Mouse (Mus musculus) CD4-positive, CD25-positive, alpha-beta regulatory T cell, adult 4 months (primary cell): ENCODE results near the gene Rpsa. TPM values are rescaled to one million over a fixed set of nuclear protein-coding genes. Genes with fewer than 3 reads are reported as not detected.
A peak's percentile ranks its signal among the peaks of the same experiment; 100 is the strongest.
"Not testable (repeated sequence)": the region's sequence is repeated elsewhere in the genome, so short reads cannot be mapped to it uniquely, and the experiment has no call there.

ENCODE experiments used
- ATAC-seq: one replicate; pipeline ENCODE4 v1.8.0; 2017
- polyA plus RNA-seq, 2 experiments: library from polyadenylated mRNA; unstranded; fragments of 100-300 nt; shearing (Covaris generic); gene quantifications; one replicate each; pipeline ENCODE4 v1.2.1; 2017

Gene Rpsa
- 1,000 to 10,000 TPM; 3,019 to 3,169 TPM for polyA plus RNA-seq

DNA sequence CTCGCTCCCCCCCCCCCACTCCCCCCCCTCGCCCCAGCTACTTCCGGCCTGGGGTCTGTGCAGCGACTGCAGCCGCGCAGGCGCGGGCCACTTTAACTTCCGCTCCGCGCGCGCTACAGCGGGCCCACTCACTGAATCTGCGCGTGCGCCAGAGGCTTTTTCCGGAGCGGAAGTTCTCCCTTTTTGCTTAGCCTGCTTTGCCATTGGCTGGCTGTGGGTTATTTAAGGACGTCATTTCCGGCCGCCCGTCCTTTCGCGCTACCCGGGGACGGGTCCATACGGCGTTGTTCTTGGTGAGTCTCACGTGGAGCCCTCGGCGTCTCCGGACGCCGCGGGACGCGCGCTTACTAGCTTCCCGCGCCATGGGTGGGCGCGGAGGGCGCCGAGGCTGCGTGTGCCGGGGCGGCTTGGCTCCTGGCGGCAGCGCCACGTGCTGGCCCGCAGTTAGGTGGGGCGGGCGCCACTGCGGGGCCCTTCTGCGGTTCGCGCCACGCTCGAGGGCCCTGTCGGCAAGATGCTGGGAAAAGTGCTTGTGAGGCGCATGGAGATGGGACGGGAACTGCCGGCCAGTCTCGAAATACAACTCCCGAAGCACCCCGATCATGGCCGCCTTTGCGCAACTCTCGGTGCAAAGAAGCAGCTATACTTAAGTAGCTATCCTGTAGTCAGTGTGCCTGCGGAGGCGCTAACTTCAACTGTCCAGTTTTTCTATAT, at the start of gene Rpsa:
Rpsa (plus strand) TSS at position 152 of the 714 bp plus-strand sequence.
- peak; percentile 91 for ATAC-seq

DNA sequence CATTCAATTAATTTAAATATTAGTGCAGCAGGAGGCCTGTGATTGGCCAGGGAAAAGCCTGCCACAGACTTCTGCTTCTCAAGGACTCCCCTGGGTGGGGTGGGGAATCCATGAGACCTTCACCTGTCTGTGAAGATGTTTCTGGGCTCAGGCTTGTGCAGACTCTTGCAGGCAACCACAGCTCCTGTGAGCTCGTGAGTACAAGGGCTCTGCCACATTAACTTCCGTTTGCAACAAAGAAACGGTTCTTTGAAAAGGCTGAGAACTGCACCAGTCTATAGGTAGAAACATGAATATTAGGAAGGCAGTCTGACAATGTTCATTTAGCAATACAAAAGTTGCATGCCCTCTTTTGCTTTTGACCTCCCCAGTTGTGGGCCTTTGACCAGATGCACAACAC, 49.2 kb upstream of the Rpsa start:
- ATAC-seq = no peak

DNA sequence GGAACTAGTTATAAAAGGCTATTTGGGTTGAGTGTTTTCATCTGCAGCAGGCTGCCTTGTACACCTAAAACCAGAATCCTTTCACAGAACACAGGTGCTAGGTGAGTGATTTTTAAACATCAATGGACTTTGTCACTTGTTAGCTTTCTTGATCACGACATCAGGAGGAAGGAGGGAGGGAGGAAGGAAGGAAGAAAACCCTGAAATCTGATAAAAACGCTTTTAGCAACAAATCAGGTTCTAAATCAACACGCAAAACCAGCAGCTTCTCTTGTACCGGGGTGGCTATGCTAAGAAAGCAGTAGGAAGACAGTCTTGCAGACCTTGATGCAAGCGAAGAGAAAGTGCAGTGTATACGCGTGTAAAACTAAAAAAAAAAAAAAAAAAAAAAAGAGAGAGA, 47.6 kb upstream of the Rpsa start:
- ATAC-seq = peak; percentile 18

DNA sequence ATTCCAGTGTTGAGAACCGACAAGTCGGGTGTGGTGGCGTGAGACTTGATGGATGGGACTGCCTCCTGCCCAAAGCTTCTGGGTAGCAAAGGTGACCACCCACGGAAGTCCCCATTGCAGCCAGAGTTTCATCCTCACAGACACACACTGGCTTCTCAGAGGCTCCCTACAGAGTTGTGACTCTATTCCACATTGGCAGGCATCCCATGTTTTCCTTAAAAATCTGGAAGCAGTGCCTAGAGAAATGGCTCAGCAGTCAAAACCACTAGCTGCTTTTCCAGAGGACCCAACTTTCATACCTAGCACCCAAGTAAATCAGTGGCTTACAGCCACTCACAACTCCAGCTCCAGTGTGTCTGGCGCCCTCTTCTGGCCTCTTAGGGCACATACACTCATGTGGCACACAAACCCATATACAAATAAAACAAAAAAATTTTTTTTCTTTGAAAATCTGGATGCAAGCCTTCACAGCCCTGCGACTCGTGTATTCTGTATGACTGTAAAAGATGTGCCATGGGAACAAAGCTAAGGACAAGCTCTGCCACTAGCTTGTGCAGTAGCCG, 46.9 kb upstream of the Rpsa start:
- no peak for ATAC-seq

DNA sequence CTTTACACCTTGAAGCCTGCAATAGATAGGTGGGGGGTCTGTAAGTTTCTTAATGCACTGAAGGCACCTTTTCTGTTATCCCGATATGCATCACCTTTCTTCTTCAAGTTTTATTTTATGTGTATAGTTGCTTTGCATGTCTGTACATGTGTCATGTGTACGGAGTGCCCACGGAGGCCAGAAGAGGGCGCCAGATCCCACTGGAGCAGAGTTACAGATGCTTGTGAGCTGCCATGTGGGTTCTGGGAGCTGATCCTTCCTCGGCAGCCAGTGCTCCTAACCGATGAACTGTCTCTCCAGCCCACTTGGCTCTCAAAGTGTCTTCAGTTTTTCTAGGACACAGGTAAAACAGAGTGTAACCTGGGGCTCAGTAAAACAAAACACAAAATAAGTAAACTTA, 46.2 kb upstream of the Rpsa start:
- ATAC-seq = no peak

DNA sequence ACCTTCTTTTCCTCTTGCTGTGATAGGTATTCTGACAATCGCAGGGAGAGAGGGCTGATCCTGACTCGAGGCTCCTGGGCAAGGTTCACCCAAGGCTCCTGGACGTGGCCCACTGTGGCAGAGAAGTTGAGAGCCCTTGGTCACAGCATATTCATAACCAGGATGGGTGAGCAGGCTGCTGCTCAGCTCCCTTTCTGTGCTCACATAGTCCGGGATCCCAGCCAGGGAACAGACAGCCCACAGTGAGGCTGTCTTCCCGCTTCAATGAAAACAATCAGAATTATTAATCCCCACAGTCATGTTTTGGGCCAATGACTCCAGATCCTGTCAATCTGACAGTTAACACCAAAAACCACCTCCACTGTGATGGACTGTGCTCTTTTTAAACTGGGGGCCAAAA, 45.5 kb upstream of the Rpsa start:
- ATAC-seq = no peak

DNA sequence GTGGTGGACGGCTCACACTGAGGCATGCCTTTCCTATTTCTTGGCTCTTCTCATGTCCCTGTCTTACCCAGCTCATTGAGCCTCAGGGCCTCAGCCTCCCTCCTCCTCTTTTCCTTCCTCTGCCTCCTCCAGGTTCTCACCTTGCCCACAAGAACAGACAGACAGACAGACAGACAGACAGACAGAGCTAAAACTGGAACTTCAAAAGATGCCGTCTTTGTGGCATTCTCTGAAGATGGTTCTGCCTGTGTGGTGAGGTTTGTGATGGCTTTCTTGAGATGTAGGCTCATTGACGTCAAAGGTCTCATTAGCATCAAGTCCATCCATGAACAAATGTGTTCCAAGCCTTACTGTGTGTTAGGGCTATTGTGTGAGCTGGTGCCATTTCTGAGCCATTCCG, 44.8 kb upstream of the Rpsa start:
- peak; percentile 41 for ATAC-seq

DNA sequence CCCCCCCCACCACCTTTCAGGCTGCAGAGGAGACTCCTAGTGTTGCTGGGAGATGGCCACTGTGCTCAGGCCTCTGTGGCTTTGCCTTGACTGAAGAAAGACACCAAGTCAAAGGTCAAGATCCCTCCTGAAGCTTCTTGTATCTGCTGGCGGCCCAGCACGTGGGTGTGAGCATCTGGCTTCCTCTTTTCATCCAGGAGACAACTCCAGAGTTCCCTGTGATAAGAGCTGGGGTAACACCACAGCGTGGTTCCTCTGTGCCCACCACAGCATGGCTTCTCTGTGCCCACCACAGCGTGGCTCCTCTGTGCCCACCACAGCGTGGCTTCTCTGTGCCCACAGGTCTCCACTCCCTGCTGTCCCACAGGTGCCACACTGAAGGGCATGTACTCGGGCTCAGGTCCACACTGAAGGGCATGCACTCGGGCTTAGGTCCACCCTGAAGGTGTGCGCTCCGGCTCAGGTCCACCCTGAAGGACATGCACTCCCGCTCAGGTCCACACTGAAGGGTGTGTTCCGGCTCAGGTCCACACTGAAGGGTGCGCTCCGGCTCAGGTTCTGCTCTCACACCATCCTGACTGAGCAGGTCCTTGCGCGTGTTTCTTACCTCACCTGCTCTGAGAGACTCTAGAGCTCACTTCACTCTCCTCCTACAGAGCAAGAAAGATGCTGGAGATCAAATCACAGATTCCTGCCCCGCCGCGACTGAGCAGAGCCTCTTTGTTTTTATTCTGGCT, 44.2 kb upstream of the Rpsa start:
- ATAC-seq = no peak

DNA sequence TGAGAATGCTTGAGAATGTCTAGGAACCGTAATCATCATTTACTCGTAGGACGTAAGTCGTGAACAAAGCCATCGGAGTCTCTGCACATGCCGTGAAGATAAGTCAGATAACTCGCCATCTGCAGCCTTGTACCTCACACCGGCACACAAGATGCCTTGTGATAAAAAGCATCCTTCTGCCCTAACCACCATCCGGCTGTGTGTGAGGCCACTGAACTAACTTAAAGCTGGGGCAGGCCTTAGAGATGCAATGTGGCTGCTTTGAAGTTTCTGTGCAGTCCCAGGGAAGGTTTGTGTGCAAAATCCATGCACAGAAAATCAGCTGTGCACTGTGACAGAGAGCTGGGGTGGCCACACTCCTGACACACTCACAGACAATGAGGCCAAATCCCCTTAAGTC, 43.1 kb upstream of the Rpsa start:
- peak; percentile 56 for ATAC-seq

DNA sequence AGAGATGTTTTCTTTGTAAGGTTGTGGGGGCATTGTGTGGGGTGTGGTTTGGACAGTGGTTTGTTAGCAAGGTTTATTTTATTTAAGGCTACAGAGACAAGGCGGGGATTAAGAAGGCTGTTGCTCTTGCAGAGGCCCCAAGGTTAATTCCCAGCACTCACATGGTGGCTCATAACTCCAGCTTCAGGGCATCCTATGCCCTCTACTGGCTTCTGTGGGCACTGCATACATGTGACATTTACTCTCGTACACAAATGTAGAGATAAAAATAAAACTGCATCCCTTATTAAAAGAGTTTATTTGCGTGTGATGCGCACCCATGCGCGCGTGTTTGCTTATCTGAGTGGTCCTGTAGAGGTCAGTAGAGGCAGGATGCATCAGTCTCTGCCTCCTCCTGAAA, 38.4 kb upstream of the Rpsa start:
- no peak for ATAC-seq

DNA sequence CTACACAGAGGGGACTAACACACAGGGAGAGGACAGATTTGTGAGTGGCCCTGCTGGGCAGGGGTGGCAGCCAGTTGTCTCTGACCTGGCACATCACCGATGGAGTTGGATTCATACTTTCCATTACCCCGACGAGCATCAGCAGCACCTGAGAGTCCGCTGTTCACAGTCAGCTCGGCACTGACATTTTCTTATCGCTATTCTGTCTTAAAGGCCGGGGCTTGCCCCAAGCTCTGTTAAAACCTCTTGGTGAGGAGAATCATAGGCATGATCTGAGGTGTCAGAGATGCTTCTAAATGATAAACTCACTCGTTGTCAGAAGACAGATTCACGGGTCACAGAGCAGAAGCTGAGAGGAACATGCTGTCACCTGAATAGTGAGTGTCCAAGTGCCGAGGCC, 36.4 kb upstream of the Rpsa start:
- peak; percentile 55 for ATAC-seq

DNA sequence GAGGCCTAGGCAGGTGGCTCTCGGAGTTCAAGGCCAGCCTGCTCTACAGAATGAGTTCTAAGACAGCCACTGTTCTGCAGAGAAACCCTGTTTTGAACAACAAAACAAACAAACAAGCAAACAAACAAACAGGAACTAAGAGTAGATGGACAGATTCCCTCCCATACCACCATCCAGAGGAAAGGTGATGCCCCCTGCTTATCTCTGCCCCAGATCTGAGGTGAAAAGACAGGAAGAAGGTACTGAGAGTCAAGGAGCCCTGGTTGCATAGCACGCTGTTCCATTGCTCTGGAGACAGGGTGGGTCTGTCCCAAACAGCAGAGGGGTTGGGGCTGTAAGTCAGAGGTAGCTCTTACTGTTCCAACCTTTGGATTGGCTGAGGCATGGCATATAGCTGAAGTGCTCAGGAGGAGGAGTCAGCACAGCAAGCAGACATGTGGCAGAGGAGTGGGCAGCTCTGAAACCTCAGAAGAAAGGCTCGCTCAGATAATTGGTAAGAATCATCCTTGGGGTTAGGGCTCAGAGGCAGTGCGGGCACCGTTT, 35.7 kb upstream of the Rpsa start, which contains the start of gene Ccr8:
Ccr8 (plus strand) TSS at position 419 of the 543 bp plus-strand sequence.
- ATAC-seq = peak; percentile 70

DNA sequence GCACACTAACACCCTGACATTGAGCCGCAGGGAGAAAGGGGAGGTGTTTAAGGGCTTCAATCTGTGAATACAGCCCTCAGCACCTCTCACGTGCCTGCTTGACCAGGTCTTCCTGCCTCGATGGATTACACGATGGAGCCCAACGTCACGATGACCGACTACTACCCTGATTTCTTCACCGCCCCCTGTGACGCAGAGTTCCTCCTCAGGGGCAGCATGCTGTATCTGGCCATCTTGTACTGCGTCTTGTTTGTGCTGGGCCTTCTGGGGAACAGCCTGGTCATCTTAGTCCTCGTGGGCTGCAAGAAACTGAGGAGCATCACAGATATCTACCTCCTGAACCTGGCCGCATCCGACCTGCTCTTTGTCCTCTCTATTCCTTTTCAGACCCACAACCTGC, 33.8 kb upstream of the Rpsa start:
- no peak for ATAC-seq

DNA sequence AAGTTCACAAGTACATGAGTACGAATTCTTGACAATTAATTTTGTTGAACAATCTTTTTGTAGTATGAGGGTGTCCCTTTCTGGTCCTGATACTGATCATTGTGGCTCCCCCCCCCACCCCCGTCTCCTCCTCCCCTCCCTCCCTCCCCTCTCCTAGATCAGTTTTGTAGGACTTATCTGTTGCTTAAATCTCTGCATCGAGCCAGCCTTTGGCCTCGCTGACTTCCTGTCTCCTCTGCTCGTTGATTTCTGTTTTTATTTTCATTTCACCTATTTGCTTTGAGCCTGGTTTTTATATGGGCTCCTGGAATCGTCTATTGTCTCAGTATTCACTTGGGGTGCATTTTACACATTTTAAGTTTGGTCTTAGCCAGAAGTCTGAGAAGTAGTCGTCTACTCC, 31.6 kb upstream of the Rpsa start:
- ATAC-seq = peak; percentile 44

DNA sequence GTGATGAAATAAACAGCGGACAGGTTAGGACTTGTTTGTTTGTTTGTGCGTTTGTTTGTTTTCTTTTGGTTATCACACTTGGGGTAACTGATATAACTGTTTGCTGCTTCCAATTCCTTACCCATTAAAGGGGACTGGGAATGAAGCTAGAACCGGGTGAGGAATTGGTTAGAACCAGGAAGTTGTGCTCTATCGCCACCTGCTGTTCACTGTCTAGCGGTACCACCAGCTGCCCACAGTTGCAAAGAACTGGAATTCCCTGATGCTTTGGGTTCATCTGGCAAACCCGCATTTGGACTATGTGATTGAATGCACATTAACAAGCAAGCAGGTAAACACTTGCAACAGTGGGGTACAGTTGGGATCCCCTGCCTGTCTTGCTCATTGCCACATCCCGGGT, 28.8 kb upstream of the Rpsa start:
- peak; percentile 55 for ATAC-seq

DNA sequence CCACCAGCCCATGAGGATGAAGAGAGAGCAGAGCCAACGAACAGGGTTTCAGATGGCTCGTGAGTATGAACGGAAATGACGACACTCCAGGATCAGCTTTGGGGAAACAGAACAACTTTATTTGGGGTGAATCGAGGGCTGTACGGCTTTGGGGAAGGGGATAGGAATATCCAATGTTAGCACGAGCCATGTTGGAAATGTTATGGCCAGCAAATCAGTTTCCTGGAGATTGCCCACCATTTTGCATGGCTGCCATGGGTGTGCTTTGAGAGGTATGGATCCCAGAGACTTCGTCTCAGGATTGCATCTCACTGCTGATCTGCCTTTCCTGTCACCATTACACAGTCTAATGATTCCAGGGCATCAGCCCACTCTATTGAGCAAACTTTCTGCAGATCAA, 28.2 kb upstream of the Rpsa start:
- ATAC-seq = no peak

DNA sequence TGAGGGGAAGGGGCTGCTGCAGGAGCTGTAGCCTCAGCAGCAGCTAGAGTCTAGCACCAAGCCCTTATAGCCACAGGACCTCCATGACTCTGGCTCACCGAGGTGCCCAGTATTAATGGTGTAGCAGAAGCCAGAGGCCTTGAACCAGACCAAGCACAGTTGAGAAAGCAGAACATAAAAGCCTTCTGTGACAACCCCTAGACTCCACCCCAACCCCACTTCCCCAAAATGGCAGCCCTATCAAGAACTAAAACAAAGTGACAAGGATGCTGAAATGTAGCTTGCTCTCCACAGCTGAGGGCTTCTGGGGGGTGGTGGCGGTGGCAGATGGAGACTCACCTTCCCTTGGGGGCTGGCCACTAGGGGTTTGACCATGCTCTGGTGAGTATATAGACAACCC, 26.3 kb upstream of the Rpsa start:
- ATAC-seq = no peak

DNA sequence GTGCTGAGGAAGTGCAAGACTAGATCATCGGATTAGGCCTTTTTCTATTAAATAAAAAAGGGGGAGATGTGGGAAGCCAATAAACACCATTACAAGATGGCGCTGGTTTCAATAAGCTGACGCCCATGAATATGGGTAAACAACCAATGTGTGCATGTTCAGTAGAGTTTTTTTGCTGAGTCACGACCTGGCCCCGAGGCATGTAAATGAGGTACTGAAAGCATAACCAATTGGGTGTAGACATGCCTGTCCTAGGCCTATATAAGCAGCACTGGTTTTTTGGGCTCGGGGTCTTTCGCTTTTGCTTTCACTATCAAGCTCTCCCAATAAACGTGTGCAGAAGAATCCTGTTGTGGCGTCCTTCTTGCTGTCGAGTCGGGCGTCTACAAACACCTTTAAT, 18.5 kb upstream of the Rpsa start:
- ATAC-seq = not testable (repeated sequence)

DNA sequence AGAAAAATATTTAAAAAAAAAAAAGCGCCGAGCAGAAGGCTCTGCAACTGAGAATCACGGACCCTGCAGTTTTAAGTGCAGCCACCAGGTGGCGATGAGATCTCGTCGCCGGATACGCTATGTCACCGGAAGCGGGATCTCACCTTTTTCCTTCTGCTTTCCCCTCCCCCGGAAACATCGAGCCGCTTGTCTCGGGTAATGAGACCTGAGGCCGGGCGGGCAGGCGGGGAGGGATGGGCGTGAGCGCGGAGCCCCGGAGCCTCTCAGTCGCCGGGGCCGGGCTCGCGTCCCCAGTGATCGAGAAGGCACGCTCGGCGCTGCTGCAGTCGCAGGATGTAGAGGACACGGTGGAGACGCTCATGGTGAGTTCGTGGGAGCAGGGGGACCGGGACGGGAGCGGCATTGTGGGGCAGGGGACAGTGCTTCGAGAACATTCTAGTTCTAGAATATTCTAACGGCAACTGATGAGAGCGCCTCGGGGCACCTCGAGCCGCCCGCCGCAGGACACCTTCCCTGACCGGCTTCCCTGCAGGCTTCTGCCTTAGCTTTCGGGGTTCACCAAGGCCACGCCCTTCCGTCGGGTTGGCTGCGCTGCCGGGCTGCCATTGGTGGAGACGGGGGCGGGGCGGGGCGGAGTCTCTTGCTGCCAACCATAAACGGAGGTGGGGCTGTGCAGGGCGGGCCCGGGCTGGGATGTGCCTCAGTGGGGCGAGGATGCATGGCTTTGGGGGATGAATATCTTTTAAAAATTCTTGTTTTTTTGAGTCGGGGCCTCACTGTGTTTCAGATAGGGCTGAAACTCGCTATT, 17.1 kb upstream of the Rpsa start, which contains the start of gene Slc25a38:
Slc25a38 (plus strand) TSS at position 164 of the 808 bp plus-strand sequence.
- peak; percentile 90 for ATAC-seq

DNA sequence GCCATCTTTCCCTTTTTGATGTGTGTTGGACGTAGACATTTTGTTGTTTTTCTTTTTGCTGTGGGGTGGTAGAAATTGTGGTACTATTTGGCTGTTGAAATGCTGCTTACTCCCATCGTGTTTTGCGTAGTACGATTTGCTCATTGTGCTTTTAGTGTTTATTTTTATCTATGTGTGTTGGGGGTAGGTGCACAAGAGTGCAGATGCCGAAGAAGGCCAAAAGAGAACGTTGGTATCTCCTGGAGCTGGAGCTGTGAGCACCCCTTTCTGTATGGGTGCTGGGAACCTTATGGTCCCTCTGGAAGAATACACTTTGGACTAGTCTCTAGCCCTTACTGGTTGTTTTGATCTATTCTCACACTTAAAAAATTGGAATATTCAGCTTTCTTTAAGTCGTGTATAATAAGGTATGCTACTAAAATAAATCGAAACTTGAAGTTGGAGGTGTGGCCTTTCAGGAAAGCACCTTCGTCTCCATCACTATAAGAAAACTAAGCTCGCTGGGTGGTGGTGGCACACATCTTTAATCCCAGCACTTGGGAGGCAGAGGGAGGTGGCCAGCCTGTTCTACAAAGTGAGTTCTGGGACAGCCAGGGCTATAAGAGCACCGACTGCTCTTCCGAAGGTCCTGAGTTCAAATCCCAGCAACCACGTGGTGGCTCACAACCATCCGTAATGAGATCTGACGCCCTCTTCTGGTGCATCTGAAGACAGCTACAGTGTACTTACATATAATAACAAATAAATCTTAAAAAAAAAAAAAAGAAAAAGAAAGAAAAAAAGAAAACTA, 16.1 kb upstream of the Rpsa start:
- no peak for ATAC-seq

DNA sequence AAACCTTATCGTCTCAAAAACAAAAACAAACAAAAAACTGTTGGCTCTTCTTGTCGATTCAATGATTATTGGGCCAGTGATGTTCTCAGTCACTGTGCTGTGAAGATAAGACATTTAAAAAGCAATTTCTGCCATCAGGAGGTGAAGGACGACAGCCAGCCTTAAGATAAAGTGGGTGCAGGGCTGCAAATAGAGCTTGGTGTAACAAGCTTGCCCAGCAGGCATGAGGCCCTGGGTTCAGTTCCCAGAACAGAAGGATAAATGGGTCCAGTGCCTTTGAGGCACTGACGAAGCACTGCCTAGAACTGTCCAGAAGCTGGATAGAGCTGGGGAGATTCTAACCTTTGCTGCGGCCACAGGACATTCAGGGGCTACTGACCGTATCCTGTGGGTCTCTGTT, 15.0 kb upstream of the Rpsa start:
- no peak for ATAC-seq

DNA sequence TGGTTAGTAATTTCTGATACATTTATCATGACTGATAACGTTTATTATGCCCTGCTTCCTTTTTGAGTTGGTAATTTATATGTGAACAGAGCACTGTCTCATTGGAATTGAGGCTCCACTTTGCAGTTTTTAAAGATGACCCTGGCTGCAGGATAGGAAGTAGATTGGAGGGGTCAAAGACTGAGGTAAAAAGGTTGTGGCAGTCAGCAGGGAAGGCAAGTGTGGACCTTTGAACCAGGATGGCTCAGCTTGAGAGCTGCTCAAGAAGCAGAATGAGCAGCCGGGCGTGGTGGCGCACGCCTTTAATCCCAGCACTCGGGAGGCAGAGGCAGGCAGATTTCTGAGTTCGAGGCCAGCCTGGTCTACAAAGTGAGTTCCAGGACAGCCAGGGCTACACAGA, 14.0 kb upstream of the Rpsa start:
- no peak for ATAC-seq
